Comparison of ENCODE assay signal across 18 mouse cellular contexts in genomic region chr15:69274225-69274766, GRCm38 (mm10).
A peak's percentile ranks its signal among the peaks of the same experiment; 100 is the strongest.
DNase-seq lines count a peak whose midpoint lies in the region; ATAC-seq and TF ChIP-seq lines count a peak whose summit lies in the region.
"Had no signal": no experiment of that assay in that cellular context is flagged by ENCODE, and none has a peak within 500 bp of the region (broad histone marks: within the 10 kb centered on the region; RNA-seq: fewer than 3 reads in every experiment).

No protein-coding gene starts in this region.

- H3K4me3 ChIP-seq in lung, postnatal 0 days (ENCODE audit: low read depth, low read length): no peak overlapping the region
- H3K4me3 ChIP-seq in embryonic facial prominence, embryonic 10.5 days: no peak overlapping the region
- no peak overlapping the region for H3K4me3 ChIP-seq in myocyte
- no peak overlapping the region for H3K4me3 ChIP-seq in layer of hippocampus, adult 2 months
- H3K4me3 ChIP-seq: forebrain, embryonic 15.5 days; heart, embryonic 15.5 days; hindbrain, embryonic 12.5 days; limb, embryonic 13.5 days had no signal

- H3K36me3 ChIP-seq in lung, postnatal 0 days (ENCODE audit: insufficient read depth, low read length): no peaks in the 10 kb centered on the region
- H3K36me3 ChIP-seq in embryonic facial prominence, embryonic 10.5 days (replicated peaks): no peaks in the 10 kb centered on the region
- no peaks in the 10 kb centered on the region for H3K36me3 ChIP-seq in myocyte (ENCODE audit: control insufficient read depth, insufficient read depth)
- H3K36me3 ChIP-seq: forebrain, embryonic 15.5 days; heart, embryonic 15.5 days; hindbrain, embryonic 12.5 days; limb, embryonic 13.5 days had no signal

- TF ChIP-seq POLR2A in myocyte (IDR thresholded peaks at IDR 0.05; ENCODE audit: insufficient read length, low read depth): no peak

- H3K79me2 ChIP-seq in myocyte (ENCODE audit: control insufficient read depth, insufficient read depth): no peaks in the 10 kb centered on the region

- no peak for TF ChIP-seq CTCF in lung, postnatal 0 days (IDR thresholded peaks at IDR 0.05)
- TF ChIP-seq CTCF in layer of hippocampus, adult 2 months (conservative IDR thresholded peaks at IDR 0.05): no peak

- ATAC-seq in lung, postnatal 0 days: no peak
- ATAC-seq: forebrain, embryonic 15.5 days; intestine, postnatal 0 days had no signal

- peak; percentile 7 for DNase-seq in gastrocnemius, postnatal 14 days
- DNase-seq in gastrocnemius, postnatal 10 days: no peak
- peak; percentile 17 for DNase-seq in lung, postnatal 10 days
- DNase-seq in lung, postnatal 0 days (ENCODE audit: low spot score): no peak
- DNase-seq in embryonic facial prominence, embryonic 10.5 days (ENCODE audit: low spot score): peak; percentile 29
- DNase-seq in layer of hippocampus, adult 2 months (ENCODE audit: low spot score in 2 of 2): no peak
- DNase-seq: adrenal gland, postnatal 25 days; B cell, adult 2 months; lung, adult 18-20 months; spleen, adult 18-20 months; thymus, postnatal 36 days had no signal

- H3K4me1 ChIP-seq in lung, postnatal 0 days (ENCODE audit: insufficient read depth, low read depth, low read length): no peaks in the 10 kb centered on the region
- peaks cover 10% of the 10 kb centered on the region for H3K4me1 ChIP-seq in embryonic facial prominence, embryonic 10.5 days
- H3K4me1 ChIP-seq: forebrain, embryonic 15.5 days; heart, embryonic 15.5 days; hindbrain, embryonic 12.5 days had no signal

- H3K4me2 ChIP-seq in lung, postnatal 0 days (replicated peaks; ENCODE audit: low read depth, low read length): no peak overlapping the region
- peak overlapping the region; percentile 43 for H3K4me2 ChIP-seq in myocyte (ENCODE audit: low read depth)
- H3K4me2 ChIP-seq: forebrain, embryonic 15.5 days; heart, embryonic 15.5 days; hindbrain, embryonic 12.5 days; limb, embryonic 13.5 days had no signal

- no peaks in the 10 kb centered on the region for H3K9me3 ChIP-seq in lung, postnatal 0 days (ENCODE audit: low read length)
- H3K9me3 ChIP-seq in embryonic facial prominence, embryonic 10.5 days: no peaks in the 10 kb centered on the region
- H3K9me3 ChIP-seq: forebrain, embryonic 15.5 days; heart, embryonic 15.5 days; hindbrain, embryonic 12.5 days; limb, embryonic 13.5 days had no signal

- H3ac ChIP-seq in myocyte (ENCODE audit: control insufficient read depth, insufficient read length): no peak overlapping the region

- H3K9ac ChIP-seq in lung, postnatal 0 days (replicated peaks; ENCODE audit: low read depth): no peak overlapping the region
- H3K9ac ChIP-seq: forebrain, embryonic 15.5 days; heart, embryonic 15.5 days; hindbrain, embryonic 12.5 days; limb, embryonic 13.5 days had no signal

- intact Hi-C loops in gastrocnemius, postnatal 14 days (cut with DNase I; ENCODE audit: low total_unique reads): no loop called here

- TF ChIP-seq EP300 in lung, postnatal 0 days (IDR thresholded peaks at IDR 0.05): no peak

- H3K27ac ChIP-seq in lung, postnatal 0 days (ENCODE audit: low read length): no peak overlapping the region
- H3K27ac ChIP-seq in embryonic facial prominence, embryonic 10.5 days (replicated peaks): no peak overlapping the region
- no peak overlapping the region for H3K27ac ChIP-seq in layer of hippocampus, adult 2 months
- H3K27ac ChIP-seq: forebrain, embryonic 15.5 days; heart, embryonic 15.5 days; hindbrain, embryonic 12.5 days; limb, embryonic 13.5 days; stomach, postnatal 0 days had no signal

- 57% methylated on average over 8 of the region's 8 CpGs for WGBS in lung, postnatal 0 days
- 67% methylated on average over 8 of the region's 8 CpGs for WGBS in embryonic facial prominence, embryonic 10.5 days

- H3K27me3 ChIP-seq in lung, postnatal 0 days (replicated peaks; ENCODE audit: insufficient read depth, low read length): no peaks in the 10 kb centered on the region
- H3K27me3 ChIP-seq in embryonic facial prominence, embryonic 10.5 days (replicated peaks; ENCODE audit: low read depth, poor library complexity, severe bottlenecking): no peaks in the 10 kb centered on the region
- no peaks in the 10 kb centered on the region for H3K27me3 ChIP-seq in myocyte (ENCODE audit: control insufficient read depth, insufficient read depth, insufficient read length)
- H3K27me3 ChIP-seq: forebrain, embryonic 15.5 days; heart, embryonic 15.5 days; hindbrain, embryonic 12.5 days; limb, embryonic 13.5 days had no signal

TF ChIP-seq in myocyte, 11 proteins besides CTCF, POLR2A, EP300 and RAD21:
- TF ChIP-seq POLR2AphosphoS2 (IDR thresholded peaks at IDR 0.05; ENCODE audit: insufficient read length, low read depth) (no peak), MAX (IDR thresholded peaks at IDR 0.05; ENCODE audit: low read depth) (no peak), REST (IDR thresholded peaks at IDR 0.05; ENCODE audit: insufficient read depth, insufficient read length) (no peak), SRF (IDR thresholded peaks at IDR 0.05; ENCODE audit: control insufficient read depth, insufficient read length, low read depth) (peak; percentile 99), MYOG (IDR thresholded peaks at IDR 0.05; ENCODE audit: control insufficient read depth in 1 of 3, insufficient read depth in 1 of 3, insufficient read length in 2 of 3, low read depth in 2 of 3) (peak in 1 of 3 experiments; percentile 30), TCF3 (IDR thresholded peaks at IDR 0.05; ENCODE audit: insufficient read length, low read depth) (no peak), E2F4 (IDR thresholded peaks at IDR 0.05; ENCODE audit: insufficient read depth) (no peak), USF1 (IDR thresholded peaks at IDR 0.05; ENCODE audit: low read depth) (no peak), TCF12 (IDR thresholded peaks at IDR 0.05; ENCODE audit: insufficient read depth, poor library complexity, severe bottlenecking) (no peak), MYOD1 (IDR thresholded peaks at IDR 0.05; ENCODE audit: control insufficient read depth in 1 of 3, insufficient read length in 2 of 3, low read depth in 2 of 3) (peak in 2 of 3 experiments; percentile 25 to 56), CEBPB (IDR thresholded peaks at IDR 0.05; ENCODE audit: insufficient read depth, poor library complexity, severe bottlenecking) (no peak)

Comparison
In these comparisons a context has a peak if more than half of its experiments do, and no peak if none do; other contexts are left out.
1. DNase-seq: peak in gastrocnemius, postnatal 14 days (single experiment), lung, postnatal 10 days (single experiment) and embryonic facial prominence, embryonic 10.5 days (single experiment); none in gastrocnemius, postnatal 10 days (single experiment), lung, postnatal 0 days (single experiment) and layer of hippocampus, adult 2 months (0 of 2).